ENCODE assay signal across 8 mouse cellular contexts in genomic region chr19:53076238-53076981, GRCm38 (mm10). TPM values are rescaled to one million over a fixed set of nuclear protein-coding genes. Genes with fewer than 3 reads are reported as not detected.
A peak's percentile ranks its signal among the peaks of the same experiment; 100 is the strongest.
DNase-seq lines count a peak whose midpoint lies in the region; ATAC-seq lines count a peak whose summit lies in the region.

No protein-coding gene starts in this region.

- H3K9me3 ChIP-seq in heart, embryonic 12.5 days (replicated peaks) = 0 out of 2 replicates have a peak, but pooled peaks cover 5% of the 10 kb centered on the region
- no peaks in the 10 kb centered on the region for H3K9me3 ChIP-seq in limb, embryonic 15.5 days
- no peaks in the 10 kb centered on the region for H3K9me3 ChIP-seq in forebrain, embryonic 14.5 days (replicated peaks; ENCODE audit: control insufficient read depth, low read length)

- no peaks in the 10 kb centered on the region for H3K36me3 ChIP-seq in heart, embryonic 12.5 days
- no peaks in the 10 kb centered on the region for H3K36me3 ChIP-seq in limb, embryonic 15.5 days
- H3K36me3 ChIP-seq in forebrain, embryonic 14.5 days (ENCODE audit: control insufficient read depth, insufficient read depth, low read length) = no peaks in the 10 kb centered on the region

- ATAC-seq in heart, embryonic 12.5 days (ENCODE audit: insufficient number of reproducible peaks, low FRiP score) = no peak
- 0 out of 2 replicates have a peak, but pooled peaks have one; percentile 23 for ATAC-seq in limb, embryonic 15.5 days (ENCODE audit: insufficient number of reproducible peaks, low FRiP score, low TSS enrichment, low read depth)
- no peak for ATAC-seq in forebrain, embryonic 14.5 days

- peaks cover 28% of the 10 kb centered on the region for H3K4me1 ChIP-seq in heart, embryonic 12.5 days (replicated peaks)
- peaks cover 65% of the 10 kb centered on the region for H3K4me1 ChIP-seq in limb, embryonic 15.5 days
- no peaks in the 10 kb centered on the region for H3K4me1 ChIP-seq in forebrain, embryonic 14.5 days (ENCODE audit: control insufficient read depth, insufficient read depth, low read length)

- WGBS in heart, embryonic 12.5 days = 59% methylated on average over 18 of the region's 18 CpGs
- WGBS in limb, embryonic 15.5 days = 39% methylated on average over 18 of the region's 18 CpGs
- 75% methylated on average over 18 of the region's 18 CpGs for WGBS in forebrain, embryonic 14.5 days

- no peak overlapping the region for H3K27ac ChIP-seq in heart, embryonic 12.5 days (ENCODE audit: poor library complexity, severe bottlenecking)
- H3K27ac ChIP-seq in limb, embryonic 15.5 days = peak overlapping the region; percentile 54
- H3K27ac ChIP-seq in forebrain, embryonic 14.5 days (ENCODE audit: low read depth, low read length) = no peak overlapping the region

- no peak overlapping the region for H3K4me3 ChIP-seq in heart, embryonic 12.5 days
- no peak overlapping the region for H3K4me3 ChIP-seq in limb, embryonic 15.5 days
- H3K4me3 ChIP-seq in forebrain, embryonic 14.5 days (ENCODE audit: low read depth, low read length) = no peak overlapping the region

- peak; percentile 26 to 36 for DNase-seq in heart, adult 9 months (ENCODE audit: low spot score in 2 of 2)
- peak; percentile 89 to 90 for DNase-seq in cerebellum, postnatal 25 days
- DNase-seq in kidney, postnatal 10 days = peak; percentile 46
- no peak for DNase-seq in thymus, postnatal 10 days (ENCODE audit: low spot score in 2 of 2)
- DNase-seq in forebrain, embryonic 14.5 days (ENCODE audit: low spot score) = no peak
- no peak for DNase-seq in c-Kit-positive CD71-positive TER-119-positive erythroid progenitor cells, embryonic 14.5 days (ENCODE audit: low spot score)

- no peak overlapping the region for H3K9ac ChIP-seq in heart, embryonic 12.5 days
- H3K9ac ChIP-seq in limb, embryonic 15.5 days = no peak overlapping the region
- no peak overlapping the region for H3K9ac ChIP-seq in forebrain, embryonic 14.5 days (ENCODE audit: low read length)

- H3K27me3 ChIP-seq in heart, embryonic 12.5 days (replicated peaks) = no peaks in the 10 kb centered on the region
- no peaks in the 10 kb centered on the region for H3K27me3 ChIP-seq in limb, embryonic 15.5 days
- H3K27me3 ChIP-seq in forebrain, embryonic 14.5 days (replicated peaks; ENCODE audit: control insufficient read depth, insufficient read depth, low read length) = no peaks in the 10 kb centered on the region

- H3K4me2 ChIP-seq in heart, embryonic 12.5 days = no peak overlapping the region
- H3K4me2 ChIP-seq in limb, embryonic 15.5 days = 0 out of 2 replicates have a peak overlapping the region, but pooled peaks have one; percentile 1
- H3K4me2 ChIP-seq in forebrain, embryonic 14.5 days (ENCODE audit: low read length) = no peak overlapping the region

RNA-seq across cellular contexts. Expression of gene Xpnpep1, which starts 36.4 kb away (rescaled TPM):
- 191 TPM in 2 replicates for polyA plus RNA-seq in heart, embryonic 12.5 days (2016; fragmentation: Nextera tagmentation; extraction: Ambion mirVana)
- polyA plus RNA-seq in limb, embryonic 15.5 days (2015; fragmentation: Nextera tagmentation; extraction: Ambion mirVana) = 144 and 161 TPM in 2 replicates
- 155 and 158 TPM in 2 replicates for polyA plus RNA-seq in forebrain, embryonic 14.5 days (2014; fragmentation: Nextera tagmentation; extraction: Ambion mirVana)

Comparison
In these comparisons a context has a peak if more than half of its experiments do, and no peak if none do; other contexts are left out.
1. DNase-seq: peak in heart, adult 9 months (2 of 2), cerebellum, postnatal 25 days (2 of 2) and kidney, postnatal 10 days (single experiment); none in thymus, postnatal 10 days (0 of 2), forebrain, embryonic 14.5 days (single experiment) and c-Kit-positive CD71-positive TER-119-positive erythroid progenitor cells, embryonic 14.5 days (single experiment).